Mouse (Mus musculus) gastrocnemius, postnatal 14 days (tissue): ENCODE data around the gene Trp53i11. TPM values are rescaled to one million over a fixed set of nuclear protein-coding genes. Genes with fewer than 3 reads are reported as not detected.

ENCODE experiments used
- DNase-seq: peaks from one replicate; pipeline ENCODE4 v3.0.0; 2021; ENCODE audit warnings: mixed read lengths
- intact Hi-C: fragments of 180-260 bp; cut with DNase I; formaldehyde crosslinking; loops from one replicate; pipeline ENCODE4 v1.15.1; 2025; ENCODE audit warnings: low total_unique reads
- long read RNA-seq, 2 experiments: library from polyadenylated mRNA; stranded (forward); transcript quantifications; one replicate each; pipeline ENCODE4 v2.0.0; 2021
- total RNA-seq, 2 experiments: library from RNA; stranded (reverse); gene quantifications; 2 replicates each; pipeline ENCODE4 v1.2.3; 2021

The Trp53i11 gene
- total RNA-seq = 10 to 100 TPM; 26.9 to 29.6 TPM
- long read RNA-seq, experiment 1, transcript Trp53i11-201 (8 exons, 2,654 nt) = major isoform, 28 of 69 reads
- long read RNA-seq, experiment 1, transcript Trp53i11-202 (8 exons, 2,703 nt) = minor isoform, 15 of 69 reads
- long read RNA-seq, experiment 1, partial matches to known transcripts = 7 of 69 reads
- long read RNA-seq, experiment 1, other reads (novel, unspliced or antisense) = 19 of 69 reads
- long read RNA-seq, experiment 2, transcript Trp53i11-201 (8 exons, 2,654 nt) = major isoform, 50 of 106 reads
- long read RNA-seq, experiment 2, transcript Trp53i11-202 (8 exons, 2,703 nt) = minor isoform, 25 of 106 reads
- long read RNA-seq, experiment 2, partial matches to known transcripts = 5 of 106 reads
- long read RNA-seq, experiment 2, other reads (novel, unspliced or antisense) = 26 of 106 reads

- peak; percentile 84 for DNase-seq
- intact Hi-C loops = no loop called here
Observed at GRCm38 (mm10) chr2:93187323-93187996, at the start of gene Trp53i11. Gene Trp53i11 (plus strand): TSS chr2:93187548.

GRCm38 (mm10) chr2:93139476-93139875, 47.9 kb upstream of the Trp53i11 start:
- intact Hi-C loops = no loop called here
- no peak for DNase-seq

- intact Hi-C loops = no loop called here
- DNase-seq = no peak
Observed at GRCm38 (mm10) chr2:93141329-93141728, 46.0 kb upstream of the Trp53i11 start.

- DNase-seq = peak; percentile 50
- intact Hi-C loops = no loop called here
Observed at GRCm38 (mm10) chr2:93142616-93143015, 44.7 kb upstream of the Trp53i11 start.

GRCm38 (mm10) chr2:93144126-93144525, 43.2 kb upstream of the Trp53i11 start:
- DNase-seq = no peak
- intact Hi-C loops = no loop called here

GRCm38 (mm10) chr2:93150009-93150408, 37.3 kb upstream of the Trp53i11 start:
- no peak for DNase-seq

GRCm38 (mm10) chr2:93150673-93151450, 36.5 kb upstream of the Trp53i11 start:
- intact Hi-C loops = no loop called here

More at GRCm38 (mm10) chr2:93150009-93150408, 37.3 kb upstream of the Trp53i11 start:
- intact Hi-C loops = no loop called here

GRCm38 (mm10) chr2:93152191-93152601, 35.2 kb upstream of the Trp53i11 start:
- intact Hi-C loops = no loop called here

More at GRCm38 (mm10) chr2:93150673-93151450, 36.5 kb upstream of the Trp53i11 start:
- DNase-seq = no peak

GRCm38 (mm10) chr2:93152883-93153491, 34.4 kb upstream of the Trp53i11 start:
- intact Hi-C loops = no loop called here
- peak; percentile 38 for DNase-seq

More at GRCm38 (mm10) chr2:93152191-93152601, 35.2 kb upstream of the Trp53i11 start:
- no peak for DNase-seq

- no peak for DNase-seq
- intact Hi-C loops = no loop called here
Observed at GRCm38 (mm10) chr2:93153833-93154232, 33.5 kb upstream of the Trp53i11 start.

- DNase-seq = no peak
- intact Hi-C loops = no loop called here
Observed at GRCm38 (mm10) chr2:93154486-93155032, 32.8 kb upstream of the Trp53i11 start.

- DNase-seq = no peak
- intact Hi-C loops = no loop called here
Observed at GRCm38 (mm10) chr2:93160467-93161035, 26.8 kb upstream of the Trp53i11 start.

- intact Hi-C loops = no loop called here
- DNase-seq = no peak
Observed at GRCm38 (mm10) chr2:93161914-93162664, 25.3 kb upstream of the Trp53i11 start.

- DNase-seq = no peak
- intact Hi-C loops = no loop called here
Observed at GRCm38 (mm10) chr2:93162791-93163190, 24.6 kb upstream of the Trp53i11 start.

GRCm38 (mm10) chr2:93163317-93163716, 24.0 kb upstream of the Trp53i11 start:
- DNase-seq = peak; percentile 26

GRCm38 (mm10) chr2:93163750-93164335, 23.5 kb upstream of the Trp53i11 start:
- intact Hi-C loops = no loop called here
- DNase-seq = no peak

More at GRCm38 (mm10) chr2:93163317-93163716, 24.0 kb upstream of the Trp53i11 start:
- intact Hi-C loops = no loop called here

- DNase-seq = no peak
- intact Hi-C loops = no loop called here
Observed at GRCm38 (mm10) chr2:93166295-93166694, 21.1 kb upstream of the Trp53i11 start.
